Mouse (Mus musculus) testis, adult 2 months (tissue): ENCODE measurements around the gene Antxr1.

ENCODE experiments used
- CTCF ChIP-seq: fragments of 200-500 bp; IDR thresholded peaks from 2 replicates; pipeline ENCODE4 v1.5.1; 2012; ENCODE audit warnings: low read depth, mild to moderate bottlenecking, inconsistent platforms, low read length, moderate library complexity; ENCODE audit not compliant: control insufficient read depth, insufficient read depth, insufficient replicate concordance
- POLR2A ChIP-seq: fragments of 200-500 bp; IDR thresholded peaks from 2 replicates; pipeline ENCODE4 v1.6.1; 2012; ENCODE audit warnings: low read depth, mild to moderate bottlenecking, inconsistent platforms, low read length, moderate library complexity; ENCODE audit not compliant: control insufficient read depth

GRCm38 (mm10) chr6:87272202-87272601 is 63.4 kb downstream of the Antxr1 start:
- TF ChIP-seq CTCF = no peak
- no peak for TF ChIP-seq POLR2A
